Mouse (Mus musculus) embryonic stem cell, embryonic (primary cell): ENCODE data around the gene Myo1d.

ENCODE experiments used
- CTCF ChIA-PET, 4 experiments: fragments of 300-600 bp in 2 of 4; fragments of 350-600 bp in 2 of 4; sonication (Branson Sonifier 250); formaldehyde crosslinking; loops; one replicate each; lab custom pipeline; 2022; ENCODE audit warnings: inconsistent platforms in 2 of 4; lab: Charles Lee
- POLR2A ChIA-PET, 4 experiments: fragments of 300-600 bp in 2 of 4; fragments of 350-600 bp in 2 of 4; sonication (Branson Sonifier 250); formaldehyde crosslinking; loops; one replicate each; lab custom pipeline; 2022; ENCODE audit warnings: antibody characterized with exemption in 4 of 4, inconsistent platforms in 1 of 4; lab: Charles Lee

Gene Myo1d

GRCm38 (mm10) chr11:80550264-80550663 lies 229.6 kb downstream of the Myo1d start:
- ChIA-PET POLR2A (interaction anchor here in 1 of 4 experiments (1.6 kb wide), 1 partner anchor 339 kb away, joined by 4 read pairs; no protein-coding TSS in a partner anchor), CTCF (no interaction called here)

DNA sequence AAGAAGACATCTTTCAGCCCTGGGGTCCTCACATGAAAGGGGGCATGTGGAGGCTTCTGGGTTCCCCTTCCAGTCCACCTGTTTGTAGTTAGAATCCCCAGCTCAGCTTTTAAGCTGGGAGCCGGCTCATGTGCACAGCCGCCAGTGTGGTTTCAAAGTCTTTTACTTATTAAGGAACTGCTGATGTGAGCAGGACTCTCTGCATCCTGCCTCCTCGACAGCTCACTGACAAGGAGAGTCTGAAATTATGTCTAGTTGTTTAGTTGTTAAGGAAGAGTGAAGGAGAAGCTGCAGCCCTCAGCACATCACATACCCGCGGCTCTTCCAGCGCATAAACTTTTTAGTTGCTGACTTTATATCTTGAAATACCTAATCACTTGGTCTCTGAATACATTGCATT lies 230.0 kb downstream of the Myo1d start:
- ChIA-PET POLR2A (interaction anchor here in 2 of 4 experiments (0.6 to 1.6 kb wide), 2 partner anchors 108 to 339 kb away, joined by 3 to 4 read pairs; no protein-coding TSS in a partner anchor), CTCF (no interaction called here)

DNA sequence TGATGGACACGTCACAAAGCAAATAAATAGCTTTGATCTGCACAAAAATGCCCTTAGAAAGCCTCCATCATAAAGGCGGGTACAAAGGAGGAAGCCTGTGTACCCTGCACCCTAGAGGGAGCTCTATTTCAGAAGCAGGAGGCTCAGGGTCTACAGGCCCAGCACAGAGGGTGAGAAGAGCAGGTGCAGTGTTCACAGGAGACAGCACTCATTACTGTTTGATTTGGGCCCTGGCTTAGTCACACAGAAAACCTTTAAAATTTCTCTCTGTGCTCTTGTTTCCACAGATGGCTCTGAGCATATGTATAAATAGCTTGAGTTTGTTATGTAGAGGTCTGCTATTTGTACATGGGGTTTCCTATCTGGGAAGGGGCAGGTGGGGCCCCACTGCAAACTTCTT lies 233.6 kb downstream of the Myo1d start:
- ChIA-PET CTCF (interaction anchor here in 3 of 4 experiments (0.5 to 1.1 kb wide), 3 partner anchors 9 to 1961 kb away, joined by 3 read pairs; no protein-coding TSS in a partner anchor), POLR2A (interaction anchor here in 1 of 4 experiments (0.6 to 1.4 kb wide), 2 partner anchors 25 to 70 kb away, joined by 3 read pairs; no protein-coding TSS in a partner anchor)

DNA sequence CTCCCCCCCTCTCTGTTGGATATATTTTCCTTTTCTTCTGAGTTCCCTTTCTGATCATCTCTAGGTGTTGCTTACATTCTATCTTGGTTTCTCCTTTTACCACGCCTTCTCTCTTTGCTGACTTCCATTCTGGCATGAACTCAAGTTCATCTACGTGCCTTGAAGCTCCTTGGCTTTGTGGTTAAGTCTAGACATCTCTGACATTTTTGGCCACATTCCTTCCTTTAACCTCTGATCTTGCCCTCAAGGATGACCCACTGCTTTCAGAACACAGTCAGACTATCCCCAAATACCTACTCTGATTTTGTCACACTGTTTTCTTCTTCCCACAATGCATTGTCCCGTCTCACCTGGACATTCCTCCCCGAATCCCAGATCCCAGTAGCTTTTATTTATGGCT lies 240.8 kb downstream of the Myo1d start:
- ChIA-PET POLR2A (interaction anchor here in 1 of 4 experiments (0.8 kb wide), 1 partner anchor 9 kb away, joined by 3 read pairs; no protein-coding TSS in a partner anchor), CTCF (interaction anchor here in 1 of 4 experiments (0.6 kb wide), 1 partner anchor 23 kb away, joined by 4 read pairs; no protein-coding TSS in a partner anchor)

GRCm38 (mm10) chr11:80532966-80533365 lies 246.9 kb downstream of the Myo1d start:
- ChIA-PET POLR2A (interaction anchor here in 1 of 4 experiments (1.3 kb wide), 1 partner anchor 15 kb away, joined by 3 read pairs; no protein-coding TSS in a partner anchor), CTCF (interaction anchor here in 1 of 4 experiments (0.6 kb wide), 1 partner anchor 30 kb away, joined by 9 read pairs; no protein-coding TSS in a partner anchor)

- CTCF ChIA-PET: interaction anchor here in 1 of 4 experiments (1.0 kb wide), 1 partner anchor 363 kb away, joined by 9 read pairs; no protein-coding TSS in a partner anchor
- POLR2A ChIA-PET: no interaction called here
Observed at GRCm38 (mm10) chr11:80529149-80529548, 250.7 kb downstream of the Myo1d start.

DNA sequence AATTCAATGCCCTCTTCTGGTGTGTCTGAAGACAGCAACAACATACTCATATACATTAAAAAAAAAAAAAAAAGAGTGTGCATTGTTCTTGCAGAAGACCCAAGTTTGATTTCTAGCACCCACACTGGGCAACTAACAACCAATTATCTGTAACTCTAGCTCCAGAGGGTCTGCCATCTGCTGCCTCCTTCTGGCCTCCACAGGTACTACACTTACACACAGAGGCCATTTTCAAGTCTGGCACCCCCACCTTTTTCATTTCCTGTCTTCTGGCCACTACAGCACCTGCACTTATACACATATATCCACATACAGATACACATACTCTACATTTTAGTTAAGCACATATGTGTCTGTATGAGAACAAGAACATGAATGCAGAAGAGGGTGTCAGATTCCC lies 252.1 kb downstream of the Myo1d start:
- POLR2A ChIA-PET: interaction anchor here in 2 of 4 experiments (0.5 to 1.0 kb wide), 3 partner anchors 10 to 57 kb away, joined by 3 to 5 read pairs (median 4); no protein-coding TSS in a partner anchor
- CTCF ChIA-PET: interaction anchor here in 3 of 4 experiments (0.6 to 1.6 kb wide), 7 partner anchors 9 to 362 kb away, joined by 3 to 7 read pairs (median 3); partner anchors contain the start of gene Psmd11 (in 1 of the 3)

GRCm38 (mm10) chr11:80524213-80524612 lies 255.6 kb downstream of the Myo1d start:
- CTCF ChIA-PET: interaction anchor here in 2 of 4 experiments (0.5 to 0.7 kb wide), 3 partner anchors 13 to 347 kb away, joined by 3 to 9 read pairs (median 3); no protein-coding TSS in a partner anchor
- POLR2A ChIA-PET: no interaction called here

DNA sequence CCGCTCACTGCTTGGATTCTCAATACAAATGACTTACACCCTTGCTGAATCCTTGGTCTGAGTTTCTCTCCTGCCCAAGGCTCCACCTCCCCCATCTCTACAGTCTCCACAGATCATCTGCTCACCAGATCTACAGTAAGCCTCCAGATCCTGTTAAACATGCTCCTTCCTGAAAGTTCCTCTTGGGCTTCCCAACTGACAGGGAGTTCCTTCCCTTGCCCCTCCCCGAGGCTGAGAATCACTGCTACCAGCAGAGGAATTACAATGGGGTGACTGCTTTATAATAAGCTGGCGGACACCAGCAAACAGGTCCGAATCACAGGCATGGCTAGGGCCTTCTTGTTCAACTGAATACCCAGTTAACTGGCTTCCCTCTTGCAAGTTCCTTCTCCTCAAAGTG lies 256.4 kb downstream of the Myo1d start:
- POLR2A ChIA-PET: interaction anchor here in 1 of 4 experiments (0.5 kb wide), 1 partner anchor 121 kb away, joined by 7 read pairs; no protein-coding TSS in a partner anchor
- CTCF ChIA-PET: no interaction called here

DNA sequence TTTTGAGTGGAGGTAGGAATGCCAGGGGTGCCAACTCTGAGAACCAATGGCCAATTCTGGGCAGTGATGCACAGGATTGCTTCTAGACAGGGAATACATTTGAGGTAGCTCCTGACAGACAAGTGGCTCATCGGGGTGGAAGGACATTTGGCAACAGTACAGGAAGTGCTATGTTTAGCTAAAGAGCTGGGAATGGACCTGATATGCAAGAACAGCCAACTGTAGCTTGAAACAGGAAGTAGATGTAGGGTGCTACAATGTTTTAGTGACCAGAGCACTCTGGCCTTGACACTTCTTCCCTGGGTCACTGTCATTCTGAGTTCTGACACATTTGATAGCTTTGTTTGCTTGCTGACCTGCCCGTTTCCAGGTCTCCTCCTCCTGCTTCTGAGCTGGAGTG lies 257.0 kb downstream of the Myo1d start:
- POLR2A ChIA-PET: interaction anchor here in 1 of 4 experiments (0.5 kb wide), 1 partner anchor 120 kb away, joined by 7 read pairs; no protein-coding TSS in a partner anchor
- CTCF ChIA-PET: no interaction called here

- CTCF ChIA-PET: no interaction called here
Observed at GRCm38 (mm10) chr11:80521148-80521547, 258.7 kb downstream of the Myo1d start.

DNA sequence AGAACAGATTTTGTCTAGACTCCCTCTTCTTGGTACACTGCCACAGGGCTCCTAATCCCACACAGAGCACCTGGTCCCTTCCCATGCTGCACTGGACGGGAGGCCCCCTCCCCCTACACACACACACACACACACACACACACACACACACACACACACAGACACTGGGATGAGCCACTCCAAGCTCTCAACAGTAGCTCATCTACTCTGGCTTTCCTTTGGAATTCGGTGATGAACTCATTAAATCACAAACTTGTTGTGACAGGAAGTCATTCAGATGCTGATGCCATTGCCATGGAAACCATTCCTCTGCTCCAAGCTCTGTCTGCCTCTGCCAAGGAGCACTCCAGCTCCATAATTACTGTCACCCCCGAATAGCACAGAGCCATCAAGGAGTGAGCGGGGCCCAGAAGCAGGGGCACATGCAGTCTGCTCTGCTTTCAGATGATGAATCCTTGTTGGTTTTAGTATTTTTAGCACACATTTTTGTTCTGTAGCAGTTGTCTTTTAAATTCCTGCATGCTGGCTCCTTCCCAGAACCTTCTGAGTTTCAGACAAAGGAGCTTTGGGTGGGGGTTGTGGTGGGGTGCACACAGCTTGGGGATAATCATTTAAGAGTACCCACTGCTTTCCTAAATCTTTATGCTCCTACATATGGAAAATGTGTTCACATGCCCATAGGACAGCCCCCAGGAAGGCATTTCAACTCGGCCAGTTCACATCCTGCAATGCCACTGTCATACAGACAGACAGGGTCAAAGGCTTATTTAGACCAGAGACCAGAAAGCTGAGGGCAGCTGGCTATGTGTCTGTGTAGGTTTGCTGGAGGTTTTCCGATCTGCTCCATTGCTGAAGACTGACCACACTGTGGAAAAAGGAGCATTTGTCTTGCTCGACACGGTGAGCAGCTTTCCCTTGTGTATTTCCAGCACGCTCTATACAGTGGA lies 261.1 kb downstream of the Myo1d start:
- ChIA-PET POLR2A (interaction anchor here (0.6 to 1.1 kb wide), 8 partner anchors 15 to 568 kb away, joined by 3 to 7 read pairs (median 4); partner anchors contain the start of genes Psmd11 (in 1 of the 4) and Zfp207 (in 1 of the 4)), CTCF (interaction anchor here in 3 of 4 experiments (0.5 to 0.9 kb wide), 5 partner anchors 9 to 1488 kb away, joined by 3 to 5 read pairs (median 3); no protein-coding TSS in a partner anchor)

More at GRCm38 (mm10) chr11:80521148-80521547, 258.7 kb downstream of the Myo1d start:
- POLR2A ChIA-PET: no interaction called here

DNA sequence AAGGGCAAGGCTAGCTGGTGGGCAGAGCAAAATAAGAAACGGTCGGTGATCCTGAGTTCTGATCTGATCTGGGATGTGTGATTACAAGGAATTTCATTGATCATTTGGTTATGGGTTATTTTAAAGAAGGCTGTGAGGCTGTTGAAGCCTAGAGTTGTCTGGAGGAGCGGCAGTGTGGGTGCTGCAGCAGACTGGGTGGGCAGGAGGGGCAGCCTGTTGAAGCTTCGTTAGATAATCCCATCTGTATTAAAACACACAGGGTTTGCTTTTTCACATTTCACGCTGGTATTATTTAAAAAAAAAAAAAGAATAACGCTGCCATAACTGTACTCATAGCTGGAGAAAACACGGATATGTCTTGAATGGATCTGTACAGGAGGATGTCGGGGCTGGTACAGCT lies 263.9 kb downstream of the Myo1d start:
- POLR2A ChIA-PET: interaction anchor here in 1 of 4 experiments (0.7 kb wide), 1 partner anchor 323 kb away, joined by 3 read pairs; no protein-coding TSS in a partner anchor
- CTCF ChIA-PET: no interaction called here

DNA sequence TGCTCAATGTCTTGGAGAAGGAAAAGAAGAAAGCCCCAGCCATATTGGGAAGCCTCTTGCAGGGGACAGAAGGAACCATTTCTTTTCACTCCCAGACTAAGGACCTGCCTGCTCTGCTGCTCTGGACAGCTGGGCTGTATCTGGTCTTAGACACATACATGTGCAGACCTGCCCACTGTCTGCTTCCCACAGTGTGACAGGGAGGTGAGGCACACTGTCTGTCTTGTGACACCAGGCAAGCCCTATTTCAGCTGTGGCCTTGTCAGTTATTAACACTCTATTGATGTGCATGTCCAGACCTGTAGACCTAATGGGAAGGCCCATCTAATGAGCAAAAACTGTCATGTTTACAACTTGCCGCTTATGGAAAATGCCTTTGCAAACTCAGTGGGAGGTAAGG lies 264.5 kb downstream of the Myo1d start:
- CTCF ChIA-PET: interaction anchor here in 2 of 4 experiments (0.5 kb wide), 2 partner anchors 110 to 508 kb away, joined by 3 to 4 read pairs; no protein-coding TSS in a partner anchor
- POLR2A ChIA-PET: interaction anchor here in 1 of 4 experiments (0.6 kb wide), 1 partner anchor 129 kb away, joined by 3 read pairs; no protein-coding TSS in a partner anchor

- CTCF ChIA-PET: no interaction called here
- POLR2A ChIA-PET: no interaction called here
Observed at GRCm38 (mm10) chr11:80513796-80514195, 266.0 kb downstream of the Myo1d start.

GRCm38 (mm10) chr11:80512313-80513056 lies 267.3 kb downstream of the Myo1d start:
- POLR2A ChIA-PET: interaction anchor here in 1 of 4 experiments (0.5 kb wide), 1 partner anchor 11 kb away, joined by 4 read pairs; no protein-coding TSS in a partner anchor
- CTCF ChIA-PET: no interaction called here

DNA sequence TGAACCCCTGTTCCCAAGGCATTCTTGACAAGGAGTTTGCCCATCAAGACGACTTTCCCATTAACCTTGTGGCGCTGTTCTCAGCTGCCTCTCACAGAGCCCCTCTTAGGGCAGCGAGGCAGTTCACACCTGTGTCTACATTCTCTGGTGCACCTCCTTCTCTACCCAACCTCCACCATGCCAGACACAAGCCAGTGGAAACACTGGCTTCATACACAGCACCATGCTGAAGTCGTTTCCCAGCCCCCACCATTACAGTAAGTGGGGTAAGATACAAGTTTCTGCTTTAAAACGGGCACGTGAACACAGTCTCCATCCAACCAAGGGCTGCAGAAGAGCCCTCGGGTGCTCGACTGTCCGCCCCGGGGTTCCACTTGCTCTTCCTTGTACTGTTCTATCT lies 269.7 kb downstream of the Myo1d start:
- CTCF ChIA-PET: interaction anchor here in 1 of 4 experiments (0.7 kb wide), 1 partner anchor 197 kb away, joined by 6 read pairs; no protein-coding TSS in a partner anchor
- POLR2A ChIA-PET: interaction anchor here in 2 of 4 experiments (0.6 to 1.7 kb wide), 3 partner anchors 35 to 1171 kb away, joined by 5 to 8 read pairs (median 6); no protein-coding TSS in a partner anchor

GRCm38 (mm10) chr11:80509176-80509506 lies 270.7 kb downstream of the Myo1d start:
- ChIA-PET CTCF (no interaction called here), POLR2A (interaction anchor here in 2 of 4 experiments (1.2 to 1.7 kb wide), 2 partner anchors 19 to 34 kb away, joined by 5 read pairs; no protein-coding TSS in a partner anchor)
